Mouse (Mus musculus) frontal cortex, postnatal 36 days (tissue): ENCODE measurements around the gene Tekt1.

ENCODE experiments used
- DNase-seq, 2 experiments: peaks; one replicate each; pipeline ENCODE4 v3.0.0; 2022; ENCODE audit warnings: low spot score in 2 of 2

The Tekt1 gene

GRCm38 (mm10) chr11:72342549-72343237 lies 19.5 kb downstream of the Tekt1 start:
- peak; percentile 59 to 73 for DNase-seq

- DNase-seq = no peak
Measured at GRCm38 (mm10) chr11:72339716-72340115, 22.5 kb downstream of the Tekt1 start.

GRCm38 (mm10) chr11:72338437-72338871 lies 23.8 kb downstream of the Tekt1 start:
- DNase-seq = no peak

GRCm38 (mm10) chr11:72336726-72337125 lies 25.5 kb downstream of the Tekt1 start:
- DNase-seq = no peak

- DNase-seq = no peak
Measured at GRCm38 (mm10) chr11:72334653-72335052, 27.6 kb downstream of the Tekt1 start.

- DNase-seq = peak; percentile 34 to 48
Measured at GRCm38 (mm10) chr11:72332951-72333667, 29.1 kb downstream of the Tekt1 start.

GRCm38 (mm10) chr11:72325701-72326100 lies 36.5 kb downstream of the Tekt1 start:
- no peak for DNase-seq

- no peak for DNase-seq
Measured at GRCm38 (mm10) chr11:72324431-72324830, 37.8 kb downstream of the Tekt1 start.

GRCm38 (mm10) chr11:72318026-72318425 lies 44.2 kb downstream of the Tekt1 start:
- no peak for DNase-seq

- peak; percentile 61 to 65 for DNase-seq
Measured at GRCm38 (mm10) chr11:72314151-72314895, 47.9 kb downstream of the Tekt1 start, which contains the start of gene Fbxo39. Fbxo39 (plus strand) TSS chr11:72314444.

- no peak for DNase-seq
Measured at GRCm38 (mm10) chr11:72311355-72312001, 50.8 kb downstream of the Tekt1 start.

GRCm38 (mm10) chr11:72310491-72310890 lies 51.8 kb downstream of the Tekt1 start:
- no peak for DNase-seq

GRCm38 (mm10) chr11:72308982-72309381 lies 53.3 kb downstream of the Tekt1 start:
- DNase-seq = no peak

- peak; percentile 34 to 49 for DNase-seq
Measured at GRCm38 (mm10) chr11:72307461-72307860, 54.8 kb downstream of the Tekt1 start.

GRCm38 (mm10) chr11:72302230-72302629 lies 60.0 kb downstream of the Tekt1 start:
- peak; percentile 63 to 72 for DNase-seq

GRCm38 (mm10) chr11:72301334-72301733 lies 60.9 kb downstream of the Tekt1 start, which contains the start of gene Xaf1:
Xaf1 (plus strand) TSS chr11:72301629.
- peak; percentile 11 to 14 for DNase-seq
